Mouse (Mus musculus): ENCODE data around the gene Dst.

Gene Dst

DNA sequence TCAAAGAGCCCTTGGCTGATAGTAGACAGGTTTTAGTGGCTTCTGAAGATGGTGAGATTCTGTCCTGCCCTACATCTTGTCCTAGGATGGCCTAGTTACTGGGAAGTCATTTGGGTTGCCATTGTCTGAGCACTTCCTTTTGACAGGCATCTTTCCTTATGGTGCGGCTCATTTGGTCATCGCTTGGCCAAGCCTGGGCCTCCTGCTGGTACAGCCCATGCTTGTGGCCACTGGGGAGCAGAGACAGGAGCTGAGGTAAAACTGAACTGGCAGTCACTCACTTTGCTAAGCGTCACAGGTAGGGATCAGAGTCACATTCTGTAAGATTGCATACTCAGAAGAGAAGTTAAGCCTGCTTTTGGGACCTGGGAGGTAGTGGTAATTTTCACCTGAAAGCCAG, 24.2 kb downstream of the Dst start:
- no peak for DNase-seq

DNA sequence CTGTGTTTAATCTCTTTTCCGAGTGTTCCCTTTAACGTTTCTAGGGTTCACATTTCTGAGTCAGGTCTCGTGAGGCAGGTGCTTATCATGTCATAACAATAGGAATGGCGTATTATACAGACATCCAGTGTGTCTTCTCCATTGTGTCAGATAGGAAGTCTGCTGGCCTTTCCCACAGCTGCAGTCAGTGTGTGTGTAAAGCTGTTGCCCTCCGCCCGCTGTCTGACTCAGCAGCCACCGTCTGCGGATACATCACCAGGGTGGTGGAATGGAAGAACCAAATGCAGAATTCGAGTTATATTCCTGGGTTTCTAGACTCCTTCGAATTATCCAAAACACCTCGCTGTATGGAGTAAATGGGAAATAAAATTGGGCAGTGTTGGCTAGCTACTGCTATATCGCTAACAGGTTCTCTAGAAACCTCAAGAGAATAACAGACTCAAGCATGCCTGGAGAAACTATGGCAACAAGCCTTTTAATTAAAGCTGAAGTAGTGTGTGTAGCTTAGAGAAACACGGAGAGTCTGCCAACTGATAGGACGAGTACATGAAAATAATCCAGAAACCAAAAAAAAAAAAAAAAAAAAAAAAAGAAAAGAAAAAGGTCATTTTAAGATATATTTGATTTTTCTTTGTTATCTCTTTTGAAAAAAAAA, 24.9 kb downstream of the Dst start:
- DNase-seq = peak; percentile 55

DNA sequence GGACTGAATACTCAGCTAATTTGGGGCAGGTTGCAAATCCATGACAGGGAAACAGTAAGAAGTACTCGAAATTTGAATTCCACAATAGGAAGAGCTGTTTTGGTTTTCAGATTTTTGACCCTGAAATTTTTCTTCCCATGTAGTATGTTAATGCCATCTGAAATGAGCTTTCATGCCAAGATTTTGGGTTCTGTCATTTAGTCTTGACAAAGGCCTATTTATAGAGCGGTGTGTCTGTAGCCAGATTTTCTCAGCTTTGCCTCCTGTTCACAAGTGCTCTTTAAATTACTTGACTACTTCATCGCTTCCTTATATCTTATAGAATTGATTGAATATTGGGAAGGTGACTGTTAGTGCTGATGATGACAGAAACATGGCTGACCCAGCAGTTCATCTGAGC, 27.9 kb downstream of the Dst start:
- no peak for DNase-seq

DNA sequence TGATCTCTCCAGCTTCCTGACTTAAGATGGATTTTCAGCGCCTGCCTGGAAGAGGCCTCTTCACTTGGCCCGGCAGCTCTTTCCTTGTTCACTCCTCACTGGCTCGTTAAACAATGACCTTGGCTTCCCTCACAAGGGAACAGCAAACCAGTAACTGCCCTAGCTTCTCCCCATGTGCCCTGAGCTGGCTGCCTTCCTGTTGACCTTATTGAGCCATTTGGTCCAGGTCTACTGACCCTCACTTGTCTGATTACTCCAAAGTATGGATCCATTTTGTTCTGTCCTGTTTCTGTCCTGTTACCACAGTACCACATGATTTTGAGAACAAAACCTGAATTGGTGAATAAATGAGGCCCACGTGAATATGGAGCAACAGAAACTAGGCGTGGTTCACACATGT, 31.8 kb downstream of the Dst start:
- DNase-seq = no peak

DNA sequence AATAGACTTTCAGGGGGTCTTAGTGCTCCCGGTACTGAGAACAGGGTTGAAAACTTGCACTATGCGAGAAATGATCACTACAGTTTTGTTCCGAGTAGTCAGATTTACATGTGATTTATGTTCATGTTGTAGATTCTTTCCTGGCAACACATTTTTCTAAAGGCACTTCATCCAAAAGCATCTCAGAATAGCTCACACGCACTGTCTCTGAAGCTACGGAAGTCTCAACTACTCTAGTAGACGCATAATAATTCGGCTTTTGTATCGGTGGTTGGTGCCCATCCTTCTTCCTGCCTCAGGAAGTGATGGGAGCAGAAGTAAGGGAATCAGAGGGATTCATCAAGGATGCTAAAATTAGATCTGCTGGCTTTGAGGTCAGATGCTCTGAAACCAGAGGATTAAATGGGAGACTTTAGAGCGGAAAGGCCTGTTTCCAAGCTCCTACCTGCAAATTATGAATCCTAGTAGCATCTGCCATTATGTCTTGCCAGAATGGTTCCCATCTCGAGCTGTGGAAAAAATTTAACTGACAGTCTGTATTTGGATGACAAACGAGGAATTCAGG, 32.4 kb downstream of the Dst start:
- no peak for DNase-seq

DNA sequence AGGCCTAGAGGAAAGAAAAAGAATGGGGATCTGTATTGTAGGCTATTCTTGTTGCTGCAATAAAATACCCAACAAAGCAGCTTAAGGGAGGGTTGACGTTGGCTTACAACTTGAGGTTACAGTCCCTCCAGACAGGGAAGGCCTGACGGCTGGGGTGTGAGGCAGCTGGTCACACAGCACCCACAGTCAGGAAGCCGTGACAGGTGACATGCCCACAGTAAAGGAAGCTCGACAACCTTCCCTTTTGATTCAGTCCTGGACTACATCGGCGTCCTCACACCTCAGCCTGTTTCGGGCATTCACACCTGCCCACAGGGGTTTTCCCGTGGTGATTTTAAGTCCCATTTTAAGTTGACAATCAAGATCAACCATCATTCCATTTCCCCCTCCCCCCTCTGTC, 34.6 kb downstream of the Dst start:
- no peak for DNase-seq

DNA sequence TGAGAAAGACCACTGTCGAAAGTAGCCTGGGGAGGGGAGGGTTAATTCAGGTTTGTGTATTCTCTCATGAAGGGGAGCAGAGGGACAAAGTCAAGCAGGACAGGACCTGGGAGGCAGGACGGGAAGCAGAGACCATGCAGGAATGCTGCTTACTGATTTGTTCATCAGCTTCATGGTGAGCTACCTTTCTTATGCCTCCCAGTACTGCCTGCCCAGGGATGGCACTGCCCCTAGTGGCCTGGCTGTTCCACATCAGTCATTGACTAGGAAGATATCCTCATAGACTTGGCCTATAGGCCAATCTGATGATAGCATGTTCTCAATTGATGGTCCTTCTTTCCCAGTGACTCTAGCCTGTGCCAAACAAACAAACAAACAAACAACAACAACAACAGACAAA, 35.9 kb downstream of the Dst start:
- no peak for DNase-seq

DNA sequence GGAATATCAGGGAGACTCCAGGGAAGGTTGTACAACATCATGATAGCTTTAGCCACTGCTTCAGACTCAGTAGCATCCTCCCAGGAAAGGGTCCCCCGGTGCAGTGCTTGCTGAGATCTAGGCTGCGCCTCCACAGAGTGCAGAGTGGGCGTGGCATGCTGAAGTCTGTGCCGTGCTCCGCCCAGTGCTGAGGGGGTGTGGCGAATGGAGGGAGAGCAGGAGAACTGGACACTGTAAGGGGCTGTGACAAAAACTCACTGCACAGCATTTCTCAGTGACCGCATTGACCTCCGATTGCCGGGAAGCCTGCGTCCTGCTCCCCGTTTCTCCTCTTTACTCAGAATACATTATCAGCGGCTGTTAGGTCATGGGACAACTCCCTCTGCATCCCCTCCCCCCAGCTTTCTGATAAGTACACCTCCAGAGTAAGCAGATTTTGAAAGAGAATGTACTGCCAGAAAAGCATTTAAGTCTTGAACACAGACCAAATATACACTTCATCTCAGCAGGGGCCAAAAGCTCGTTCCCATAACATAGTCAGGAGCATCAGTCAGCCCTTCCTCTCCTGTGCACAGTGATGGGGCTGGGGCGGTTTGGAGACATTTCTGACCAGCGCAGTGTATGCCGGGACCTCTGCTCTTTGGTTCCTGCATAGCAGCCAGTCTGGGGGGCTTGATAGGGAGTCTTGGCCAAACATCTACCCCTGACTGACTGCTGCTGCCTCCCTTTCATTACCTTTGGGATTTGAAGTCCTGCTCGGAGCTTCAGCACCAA, 37.1 kb downstream of the Dst start:
- DNase-seq = no peak

DNA sequence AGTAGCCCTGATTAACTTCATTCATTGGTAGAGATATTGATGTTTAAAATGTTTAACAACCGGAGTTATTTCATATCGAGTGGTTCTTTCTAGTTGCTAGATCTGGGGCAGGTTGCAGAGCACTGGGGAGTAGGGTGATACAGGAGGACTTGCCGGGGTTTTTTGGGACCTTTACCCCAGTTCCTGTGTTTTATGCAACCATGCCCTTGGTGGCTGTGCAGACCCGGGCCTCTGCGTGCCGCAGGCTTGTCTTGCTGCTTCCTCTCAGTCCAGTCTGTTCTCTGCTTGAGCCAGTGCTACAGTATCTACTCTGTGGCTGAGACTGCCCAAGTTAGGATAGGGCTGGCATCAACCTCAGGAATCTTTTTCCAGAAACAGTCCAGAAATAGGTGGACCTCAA, 37.7 kb downstream of the Dst start:
- no peak for DNase-seq

DNA sequence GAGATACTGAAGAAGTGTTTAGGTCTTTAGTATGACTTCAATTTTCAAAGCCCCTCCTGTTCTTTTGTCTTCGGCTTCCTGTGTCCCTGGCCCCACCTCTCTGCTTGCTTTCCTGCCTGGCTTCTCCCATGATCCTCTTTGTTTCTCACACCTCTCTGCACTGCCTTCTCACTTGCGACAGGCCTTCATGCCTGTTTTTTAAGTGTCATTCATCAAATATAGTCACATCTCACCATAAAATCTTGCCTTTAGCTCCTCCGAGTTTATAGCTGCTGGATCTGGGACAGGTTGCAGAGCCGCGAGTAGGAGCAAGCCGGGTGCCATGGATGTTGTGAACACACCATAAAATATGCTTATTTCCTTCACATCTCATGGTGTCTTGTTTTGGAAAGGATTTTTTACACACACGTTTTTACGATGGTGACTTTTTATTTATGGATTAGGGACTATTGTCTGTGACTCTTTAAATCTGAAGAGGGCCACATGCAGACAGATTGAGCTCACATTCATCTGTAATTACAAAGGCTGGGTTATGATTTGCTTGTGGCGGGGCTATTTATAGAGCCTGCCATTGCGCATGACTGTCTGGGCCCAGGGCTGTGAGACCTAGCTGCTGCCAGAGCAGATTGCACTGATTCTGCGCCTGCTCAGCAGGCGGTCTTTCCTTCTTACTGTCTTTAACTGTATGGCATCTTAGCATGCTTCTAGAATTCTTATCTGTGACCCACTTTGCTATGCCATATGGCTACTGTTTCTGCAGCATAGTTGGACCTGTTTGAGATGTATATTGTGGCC, 38.8 kb downstream of the Dst start:
- peak; percentile 82 for DNase-seq

DNA sequence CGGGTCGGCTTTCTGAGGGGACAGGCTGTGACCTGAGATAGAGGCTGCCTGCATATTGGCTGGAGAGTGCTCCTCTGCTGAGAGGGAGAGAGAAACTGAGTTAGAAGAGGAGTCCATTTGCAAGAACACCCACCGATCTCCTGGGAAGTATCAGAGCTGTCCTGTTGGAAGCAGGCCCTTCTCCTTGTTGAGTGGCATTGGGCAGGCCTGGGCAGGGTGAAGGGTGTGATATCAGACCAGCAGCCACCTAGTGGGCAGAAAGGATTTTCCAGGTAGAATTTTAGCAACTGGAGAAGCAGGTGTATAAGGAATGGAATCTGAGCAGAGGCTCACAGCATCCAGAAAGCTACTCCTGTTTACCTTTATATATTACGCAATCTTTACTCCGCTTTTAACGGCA, 39.8 kb downstream of the Dst start:
- no peak for DNase-seq

DNA sequence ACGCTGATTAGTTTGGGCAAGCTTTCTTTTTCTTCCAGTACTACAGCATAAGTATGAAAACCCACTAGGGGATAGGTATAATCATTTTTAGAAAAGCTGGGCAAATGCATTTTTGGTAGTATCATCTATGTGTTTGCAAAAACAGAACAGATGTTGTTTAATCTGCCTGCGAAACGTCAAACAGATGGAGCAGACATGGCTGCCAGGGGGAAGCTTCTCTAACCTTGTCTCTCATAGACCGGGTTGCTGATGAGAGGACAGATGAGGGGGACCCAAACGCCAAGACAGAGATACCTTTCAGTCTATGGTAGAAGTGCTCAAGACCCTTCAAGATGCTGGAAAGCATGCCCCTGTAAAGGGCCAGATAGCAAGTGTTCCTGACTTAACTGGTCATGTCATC, 40.5 kb downstream of the Dst start:
- no peak for DNase-seq

DNA sequence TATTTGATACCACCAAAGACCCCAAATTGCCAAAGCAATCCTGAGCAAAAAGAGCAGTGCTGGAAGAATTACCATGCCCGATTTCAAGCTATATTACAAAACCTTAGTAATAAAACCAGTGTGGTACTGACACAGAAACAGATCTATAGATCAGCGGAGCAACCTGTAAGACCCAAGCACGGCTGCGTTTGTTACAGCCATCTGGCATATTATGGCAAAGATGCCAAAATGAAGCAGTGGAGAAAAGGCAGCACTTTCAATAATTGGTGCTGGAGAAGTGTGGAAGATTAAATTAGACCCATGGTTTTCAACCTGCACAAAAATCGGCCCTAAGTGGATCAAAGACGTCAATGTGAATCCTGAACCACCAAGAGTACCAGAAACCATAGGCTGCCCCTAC, 47.6 kb downstream of the Dst start:
- DNase-seq = no peak

DNA sequence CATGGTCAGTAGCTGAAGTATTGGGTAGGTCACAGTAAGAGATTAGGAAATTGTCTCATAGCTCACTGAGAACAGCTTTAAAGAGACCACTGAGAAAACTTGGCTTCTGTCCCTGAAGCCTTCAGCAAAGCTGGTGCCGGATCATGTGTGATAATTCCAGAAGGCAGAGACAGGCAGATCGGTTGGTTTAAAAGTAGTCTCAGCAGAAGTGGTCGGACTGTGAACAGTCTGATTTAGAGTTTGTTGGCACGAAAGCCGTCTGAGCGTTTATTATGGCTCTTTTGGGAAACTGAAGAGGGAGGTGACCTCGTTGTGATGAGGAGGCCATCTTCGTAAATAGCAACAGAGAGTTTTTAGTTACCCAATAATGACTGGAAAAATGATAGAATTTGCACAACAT, 52.4 kb downstream of the Dst start:
- DNase-seq = no peak

DNA sequence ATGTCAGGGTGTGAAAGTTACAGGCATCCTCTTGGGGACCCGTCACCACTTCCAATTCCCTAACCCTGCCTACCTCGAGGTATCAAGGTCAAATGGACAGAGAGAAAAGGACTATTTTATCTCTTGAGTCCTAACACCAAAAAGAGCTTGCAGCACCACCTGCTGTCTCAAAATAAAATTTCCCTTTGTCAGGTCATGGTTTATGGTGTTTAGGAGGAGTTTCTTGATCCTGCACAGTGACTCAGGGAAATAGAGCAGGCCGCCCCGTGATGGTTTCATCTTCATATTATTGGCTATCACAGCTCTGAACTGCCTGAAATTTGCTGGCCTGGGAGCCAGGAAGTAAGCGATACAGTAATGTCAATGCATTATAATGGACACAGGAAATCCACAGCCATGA, 56.6 kb downstream of the Dst start:
- peak; percentile 51 for DNase-seq

DNA sequence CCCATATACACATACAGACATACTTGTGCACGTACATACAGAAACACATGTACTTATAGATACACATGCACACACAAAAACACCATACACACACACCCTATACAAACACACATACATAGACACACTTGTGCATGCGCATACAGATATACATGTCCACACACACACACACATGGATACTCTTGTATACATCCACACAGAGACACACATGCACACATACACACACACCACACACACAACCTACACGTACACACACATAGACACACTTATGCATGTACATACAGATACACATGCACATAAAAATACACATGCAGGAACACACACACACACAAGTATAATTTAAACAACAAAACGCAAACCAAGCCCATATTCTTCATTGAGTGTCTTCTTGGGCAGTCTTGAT, 57.8 kb downstream of the Dst start:
- no peak for DNase-seq

DNA sequence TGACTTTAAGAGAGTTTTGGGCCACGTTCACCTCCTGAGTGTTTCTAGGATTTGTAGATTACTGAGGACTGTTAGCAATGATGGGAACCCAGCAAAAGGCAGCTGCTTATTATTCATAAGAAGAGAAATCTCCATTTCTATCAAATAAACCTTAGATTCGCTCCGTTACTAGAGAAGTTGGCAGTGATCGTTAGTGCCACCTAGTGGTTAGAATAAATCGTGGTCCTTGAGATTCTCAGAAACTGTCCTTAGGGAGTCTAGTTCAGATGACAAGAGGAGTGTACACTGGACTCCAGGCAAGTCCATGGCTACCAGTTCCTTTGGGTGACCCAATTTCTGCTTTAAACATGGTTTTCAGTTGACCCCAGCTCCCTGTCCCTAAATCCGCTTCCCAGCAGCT, 58.3 kb downstream of the Dst start:
- DNase-seq = peak; percentile 37

DNA sequence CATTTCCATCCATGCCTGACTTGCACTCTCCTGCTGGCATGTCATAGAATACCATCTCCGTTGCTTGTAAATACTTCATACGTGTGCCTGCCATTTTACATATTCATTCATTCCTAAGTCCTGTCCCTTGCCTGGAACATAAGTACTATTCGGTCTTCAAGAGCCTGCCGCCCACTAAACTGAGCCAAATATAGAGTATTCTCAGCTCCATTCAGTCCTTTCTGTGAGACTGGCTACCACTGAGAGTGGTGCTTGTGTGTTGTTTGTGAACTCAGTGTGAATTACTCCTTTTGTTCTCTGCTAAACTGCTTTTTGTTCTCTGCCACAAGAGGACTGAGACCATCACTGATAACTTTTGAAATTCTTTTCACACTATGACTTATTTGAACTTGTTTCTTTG, 59.2 kb downstream of the Dst start:
- no peak for DNase-seq

DNA sequence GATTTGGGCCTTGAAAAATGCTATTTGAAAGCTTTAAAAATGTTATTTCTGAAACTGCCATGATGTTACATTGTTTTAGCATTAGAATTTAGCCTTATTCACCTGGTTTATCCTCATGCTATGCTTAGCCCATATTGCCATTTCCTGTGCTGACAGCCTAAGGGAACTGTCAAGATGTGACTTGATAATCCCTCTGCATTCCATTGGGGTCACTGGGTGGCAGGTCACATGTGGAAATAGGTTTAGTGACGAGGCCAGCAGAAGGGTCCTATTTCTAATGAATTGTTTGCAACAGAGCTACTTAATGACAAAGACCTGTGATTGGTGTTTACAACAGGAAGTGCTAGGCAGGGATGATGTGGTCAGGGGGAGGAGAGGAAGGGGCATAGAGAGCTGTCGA, 61.9 kb downstream of the Dst start:
- DNase-seq = no peak

DNA sequence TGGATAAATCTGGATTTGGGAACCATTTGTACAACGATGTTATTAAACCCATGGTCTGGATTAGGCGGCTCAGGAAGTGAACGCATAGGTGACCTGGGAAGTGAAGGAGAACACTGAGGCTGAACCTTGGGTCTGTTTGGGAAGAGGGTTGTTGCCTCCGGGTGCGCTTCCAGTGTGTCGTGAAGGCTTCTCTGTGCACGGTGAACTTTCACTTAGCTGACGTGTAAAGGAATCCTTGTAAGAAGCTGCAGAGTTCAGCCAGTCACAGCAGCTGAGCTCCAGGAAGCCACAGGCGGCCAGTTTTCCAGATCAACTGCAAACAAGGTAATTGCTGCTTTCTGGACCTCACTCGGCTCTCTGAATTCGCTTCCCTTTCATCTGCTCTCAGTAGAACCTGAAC, 66.4 kb downstream of the Dst start:
- DNase-seq = no peak

DNA sequence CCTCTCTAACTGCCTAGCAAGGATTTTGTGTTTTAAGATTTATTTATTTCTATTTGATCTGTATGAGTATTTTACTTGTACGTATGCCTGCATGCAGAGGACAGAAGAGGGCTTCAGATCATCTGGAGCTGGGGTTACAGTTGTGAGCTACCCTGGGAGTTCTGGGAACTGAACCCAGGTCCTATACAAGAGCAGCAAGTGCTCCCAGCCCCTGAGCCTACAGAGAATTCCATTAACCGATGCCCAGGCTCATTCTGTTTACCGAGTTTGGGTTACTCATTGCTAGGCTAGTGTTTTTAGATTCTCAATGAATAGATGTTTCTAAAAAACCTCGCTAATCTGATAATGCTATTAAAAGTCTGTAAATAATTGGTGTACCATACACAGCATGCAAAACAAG, 67.3 kb downstream of the Dst start:
- no peak for DNase-seq

DNA sequence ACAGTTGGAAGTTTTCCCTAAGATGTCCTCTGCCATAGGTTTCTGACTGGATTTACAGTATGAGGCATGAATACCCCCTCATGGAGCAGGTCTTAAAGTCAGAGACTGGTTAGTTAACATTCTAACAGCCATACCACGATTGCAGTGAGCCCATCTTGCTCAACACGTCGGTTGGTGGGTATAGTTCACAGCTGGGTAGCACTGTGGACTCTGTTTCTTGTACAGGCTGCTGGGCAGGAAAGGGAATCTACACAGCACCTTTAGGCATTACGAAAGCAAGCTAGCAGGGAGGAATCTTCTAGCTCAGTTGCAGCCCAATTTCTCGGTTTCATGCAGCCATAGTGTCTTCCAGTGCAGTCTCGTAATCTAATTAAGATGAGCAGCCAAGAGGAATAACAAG, 69.8 kb downstream of the Dst start:
- DNase-seq = no peak

DNA sequence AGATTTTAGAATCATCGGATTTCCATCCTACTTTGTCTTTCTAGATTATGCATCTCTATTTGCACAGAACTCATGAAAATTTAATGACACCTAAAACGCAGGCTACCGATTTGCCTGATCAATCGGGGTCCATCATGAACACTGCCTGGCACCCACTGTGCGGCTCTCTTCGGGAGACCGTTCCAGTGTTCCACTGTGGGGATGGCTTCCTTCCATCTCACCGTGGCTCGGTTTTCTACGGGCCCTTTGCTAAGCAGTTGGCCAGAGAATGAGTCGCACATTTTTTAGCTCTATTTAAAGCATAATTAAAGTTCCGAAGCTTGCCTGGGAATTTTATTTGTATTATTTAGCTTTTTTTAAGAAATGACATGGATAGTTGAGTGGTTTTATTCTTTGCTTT, 72.4 kb downstream of the Dst start:
- DNase-seq = peak; percentile 20

DNA sequence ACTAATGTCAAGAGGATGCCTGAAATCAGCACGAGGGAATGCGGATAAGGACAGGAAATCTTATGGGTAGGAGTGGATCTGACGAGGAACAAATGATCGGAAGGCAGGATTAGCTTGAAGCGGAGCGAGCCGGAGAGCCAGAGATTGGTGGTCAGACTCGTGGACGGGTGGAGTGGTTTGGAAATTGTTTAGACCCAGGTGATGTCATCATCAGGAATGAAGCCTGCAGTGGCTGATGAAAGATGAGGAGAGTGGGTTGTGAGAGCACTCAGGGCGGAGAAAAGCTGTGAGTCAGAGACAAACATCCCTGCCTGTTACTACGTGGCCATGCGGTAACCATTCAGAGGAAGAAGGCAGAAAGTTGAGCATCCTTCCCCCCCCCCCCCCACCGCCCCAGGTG, 81.6 kb downstream of the Dst start:
- DNase-seq = no peak
